In genomic region chr8:107254951-107255457, GRCm38 (mm10) we compare ENCODE assay signal across 9 mouse cellular contexts. TPM values are rescaled to one million over a fixed set of nuclear protein-coding genes. Genes with fewer than 3 reads are reported as not detected.
DNase-seq lines count a peak whose midpoint lies in the region; ATAC-seq and TF ChIP-seq lines count a peak whose summit lies in the region.
"Had no signal": no experiment of that assay in that cellular context is flagged by ENCODE, and none has a peak within 500 bp of the region (broad histone marks: within the 10 kb centered on the region; RNA-seq: fewer than 3 reads in every experiment).

No protein-coding gene starts in this region.

- WGBS in lung, postnatal 0 days: 62% methylated on average over 11 of the region's 11 CpGs
- WGBS in lung, adult 2 months: 50% methylated on average over 11 of the region's 11 CpGs
- WGBS in stomach, postnatal 0 days: 43% methylated on average over 11 of the region's 11 CpGs
- 85% methylated on average over 11 of the region's 11 CpGs for WGBS in midbrain, embryonic 11.5 days
- WGBS in neural tube, embryonic 15.5 days: 87% methylated on average over 11 of the region's 11 CpGs

- no peak for TF ChIP-seq EP300 in lung, postnatal 0 days (IDR thresholded peaks at IDR 0.05)
- no peak for TF ChIP-seq EP300 in stomach, postnatal 0 days (optimal IDR thresholded peaks at IDR 0.05)

- no peak; the same call in 1 of the 2 replicates for ATAC-seq in lung, postnatal 0 days
- peak; percentile 83 for ATAC-seq in stomach, postnatal 0 days (ENCODE audit: low FRiP score, low TSS enrichment)
- no peak for ATAC-seq in midbrain, embryonic 11.5 days (ENCODE audit: low FRiP score)
- ATAC-seq in neural tube, embryonic 15.5 days (ENCODE audit: low FRiP score): no peak

- no peaks in the 10 kb centered on the region for H3K27me3 ChIP-seq in lung, postnatal 0 days (replicated peaks; ENCODE audit: insufficient read depth, low read length)
- H3K27me3 ChIP-seq in stomach, postnatal 0 days (ENCODE audit: control insufficient read depth, insufficient read depth, low read length): no peaks in the 10 kb centered on the region
- H3K27me3 ChIP-seq in midbrain, embryonic 11.5 days (ENCODE audit: control insufficient read depth, insufficient read depth, low read length): no peaks in the 10 kb centered on the region
- no peaks in the 10 kb centered on the region for H3K27me3 ChIP-seq in neural tube, embryonic 15.5 days (replicated peaks)
- H3K27me3 ChIP-seq: midbrain, embryonic 12.5 days had no signal

- no peak for TF ChIP-seq CTCF in lung, postnatal 0 days (IDR thresholded peaks at IDR 0.05)
- TF ChIP-seq CTCF in lung, adult 2 months (IDR thresholded peaks at IDR 0.05; ENCODE audit: insufficient read depth, low read length): no peak
- TF ChIP-seq CTCF in stomach, postnatal 0 days (IDR thresholded peaks at IDR 0.05; ENCODE audit: low read depth): no peak

- no peak overlapping the region for H3K4me3 ChIP-seq in lung, postnatal 0 days (ENCODE audit: low read depth, low read length)
- no peak overlapping the region for H3K4me3 ChIP-seq in lung, adult 2 months (replicated peaks; ENCODE audit: extremely low read depth, low read depth, low read length)
- H3K4me3 ChIP-seq in stomach, postnatal 0 days (ENCODE audit: low read depth, low read length): no peak overlapping the region
- no peak overlapping the region for H3K4me3 ChIP-seq in midbrain, embryonic 11.5 days (ENCODE audit: low read depth, low read length)
- no peak overlapping the region for H3K4me3 ChIP-seq in neural tube, embryonic 15.5 days (replicated peaks)
- H3K4me3 ChIP-seq: midbrain, embryonic 12.5 days had no signal

- H3K9ac ChIP-seq in lung, postnatal 0 days (replicated peaks; ENCODE audit: low read depth): no peak overlapping the region
- H3K9ac ChIP-seq in stomach, postnatal 0 days (ENCODE audit: low read length): no peak overlapping the region
- no peak overlapping the region for H3K9ac ChIP-seq in midbrain, embryonic 11.5 days (ENCODE audit: low read length)
- H3K9ac ChIP-seq in neural tube, embryonic 15.5 days (replicated peaks): no peak overlapping the region
- H3K9ac ChIP-seq: midbrain, embryonic 12.5 days had no signal

- TF ChIP-seq POLR2A in lung, adult 2 months (IDR thresholded peaks at IDR 0.05; ENCODE audit: borderline replicate concordance, extremely low read depth, low read depth, low read length): no peak

- intact Hi-C loops in heart, postnatal 14 days (cut with DNase I): loop anchor here (5.0 kb wide), 1 partner anchor 48 kb away; no protein-coding TSS in a partner anchor

- H3K4me1 ChIP-seq in lung, postnatal 0 days (ENCODE audit: insufficient read depth, low read depth, low read length): no peaks in the 10 kb centered on the region; the same call in 1 of the 2 replicates
- no peaks in the 10 kb centered on the region for H3K4me1 ChIP-seq in lung, adult 2 months (ENCODE audit: control insufficient read depth, insufficient read depth, low read length)
- no peaks in the 10 kb centered on the region for H3K4me1 ChIP-seq in stomach, postnatal 0 days (replicated peaks; ENCODE audit: control insufficient read depth, insufficient read depth)
- H3K4me1 ChIP-seq in midbrain, embryonic 11.5 days (ENCODE audit: control insufficient read depth, insufficient read depth, low read length): no peaks in the 10 kb centered on the region
- no peaks in the 10 kb centered on the region for H3K4me1 ChIP-seq in neural tube, embryonic 15.5 days
- H3K4me1 ChIP-seq: midbrain, embryonic 12.5 days had no signal

- peak; percentile 17 for DNase-seq in lung, postnatal 0 days (ENCODE audit: low spot score)
- DNase-seq in lung, adult 2 months: no peak
- DNase-seq in adrenal gland, postnatal 10 days: peak; percentile 57
- peak; percentile 11 to 21 for DNase-seq in heart, postnatal 14 days
- DNase-seq in stomach, postnatal 0 days (ENCODE audit: low spot score): peak; percentile 51
- DNase-seq in midbrain, embryonic 11.5 days (ENCODE audit: low spot score, missing footprints): no peak
- no peak for DNase-seq in spleen, adult 12 weeks (ENCODE audit: low spot score)

- H3K36me3 ChIP-seq in lung, postnatal 0 days (ENCODE audit: insufficient read depth, low read length): no peaks in the 10 kb centered on the region
- no peaks in the 10 kb centered on the region for H3K36me3 ChIP-seq in stomach, postnatal 0 days (ENCODE audit: control insufficient read depth, insufficient read depth, low read length)
- no peaks in the 10 kb centered on the region for H3K36me3 ChIP-seq in midbrain, embryonic 11.5 days (ENCODE audit: control insufficient read depth, insufficient read depth, low read length)
- H3K36me3 ChIP-seq in neural tube, embryonic 15.5 days: no peaks in the 10 kb centered on the region
- H3K36me3 ChIP-seq: midbrain, embryonic 12.5 days had no signal

- no peaks in the 10 kb centered on the region for H3K9me3 ChIP-seq in lung, postnatal 0 days (ENCODE audit: low read length)
- H3K9me3 ChIP-seq in stomach, postnatal 0 days (ENCODE audit: control insufficient read depth, low read length): no peaks in the 10 kb centered on the region
- no peaks in the 10 kb centered on the region for H3K9me3 ChIP-seq in midbrain, embryonic 11.5 days (ENCODE audit: control insufficient read depth, low read length)
- H3K9me3 ChIP-seq in neural tube, embryonic 15.5 days (replicated peaks): no peaks in the 10 kb centered on the region
- H3K9me3 ChIP-seq: midbrain, embryonic 12.5 days had no signal

- no peak overlapping the region for H3K4me2 ChIP-seq in lung, postnatal 0 days (replicated peaks; ENCODE audit: low read depth, low read length)
- H3K4me2 ChIP-seq in stomach, postnatal 0 days (replicated peaks; ENCODE audit: low read depth): no peak overlapping the region
- H3K4me2 ChIP-seq in midbrain, embryonic 11.5 days: no peak overlapping the region
- no peak overlapping the region for H3K4me2 ChIP-seq in neural tube, embryonic 15.5 days
- H3K4me2 ChIP-seq: midbrain, embryonic 12.5 days had no signal

- H3K27ac ChIP-seq in lung, postnatal 0 days (ENCODE audit: low read length): no peak overlapping the region
- peak overlapping the region; percentile 15 for H3K27ac ChIP-seq in stomach, postnatal 0 days (replicated peaks)
- no peak overlapping the region for H3K27ac ChIP-seq in midbrain, embryonic 11.5 days (ENCODE audit: low read depth, low read length)
- no peak overlapping the region for H3K27ac ChIP-seq in neural tube, embryonic 15.5 days (replicated peaks)
- H3K27ac ChIP-seq: midbrain, embryonic 12.5 days had no signal

RNA-seq across cellular contexts. Expression of gene Nfat5, which starts 38.3 kb away (rescaled TPM):
- polyA plus RNA-seq in lung, postnatal 0 days (2015; fragmentation: Nextera tagmentation; extraction: Ambion mirVana): 8.8 and 10.8 TPM in 2 replicates
- 21.0 and 31.2 TPM in 2 replicates for polyA plus RNA-seq in lung, adult 2 months (2012; rRNA removed)
- 100 to 1,000 TPM in 1 of 2 experiments, 10 to 100 TPM in 1; 68.6 to 138 TPM for total RNA-seq in adrenal gland, postnatal 10 days (2021)
- total RNA-seq in heart, postnatal 14 days (2021): 10 to 100 TPM; 36.5 to 36.6 TPM
- polyA plus RNA-seq in stomach, postnatal 0 days (2015; fragmentation: Nextera tagmentation; extraction: Ambion mirVana): 4.8 and 5.8 TPM in 2 replicates
- 6.5 and 7.6 TPM in 2 replicates for polyA plus RNA-seq in midbrain, embryonic 11.5 days (2014; fragmentation: Nextera tagmentation; extraction: Ambion mirVana)
- 11.3 and 11.4 TPM in 2 replicates for polyA plus RNA-seq in neural tube, embryonic 15.5 days (2015; fragmentation: Nextera tagmentation; extraction: Ambion mirVana)

Comparison
In these comparisons a context has a peak if more than half of its experiments do, and no peak if none do; other contexts are left out.
1. DNase-seq: peak in lung, postnatal 0 days (single experiment), adrenal gland, postnatal 10 days (single experiment), heart, postnatal 14 days (2 of 2) and stomach, postnatal 0 days (single experiment); none in lung, adult 2 months (single experiment), midbrain, embryonic 11.5 days (single experiment) and spleen, adult 12 weeks (single experiment).